Mouse (Mus musculus) 3134 (cell line): ENCODE results near the gene Kin.

Source experiments
- DNase-seq: peaks from one replicate; pipeline ENCODE4 v3.0.0-alpha.2; 2011; ENCODE audit warnings: low spot score; ENCODE audit not compliant: insufficient read length; ENCODE audit errors: extremely low read depth

Kin gene

DNA sequence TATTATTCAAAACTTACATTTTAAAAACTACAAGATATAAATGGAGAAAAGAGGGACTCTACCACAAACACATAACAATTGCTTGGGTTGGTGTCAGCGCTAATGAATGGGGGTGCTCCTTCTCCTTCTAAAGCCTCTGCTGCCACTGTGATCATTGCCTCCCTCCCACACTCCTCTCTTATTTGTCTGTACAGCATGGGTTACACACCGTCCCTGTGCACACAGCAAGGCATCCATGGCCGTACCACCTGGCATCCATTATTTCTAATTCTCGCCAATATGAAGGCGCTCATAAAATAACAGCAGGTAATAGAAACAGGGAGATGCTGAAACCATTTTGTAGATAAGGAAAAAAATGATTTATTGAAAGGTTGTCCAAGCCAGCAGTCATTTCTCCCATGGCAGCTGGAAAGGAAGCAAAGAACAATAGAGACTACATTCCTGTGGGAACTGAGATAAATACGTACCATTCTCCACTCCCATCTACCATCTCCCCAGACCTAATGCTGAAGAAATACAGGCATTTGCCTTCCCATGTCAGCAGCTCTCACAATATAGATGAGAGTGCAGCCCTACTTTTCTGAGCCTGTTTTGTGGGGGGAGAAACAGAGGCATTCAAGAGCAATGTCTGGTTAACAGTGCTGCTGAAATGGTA, 28.3 kb downstream of the Kin start:
- no peak for DNase-seq

DNA sequence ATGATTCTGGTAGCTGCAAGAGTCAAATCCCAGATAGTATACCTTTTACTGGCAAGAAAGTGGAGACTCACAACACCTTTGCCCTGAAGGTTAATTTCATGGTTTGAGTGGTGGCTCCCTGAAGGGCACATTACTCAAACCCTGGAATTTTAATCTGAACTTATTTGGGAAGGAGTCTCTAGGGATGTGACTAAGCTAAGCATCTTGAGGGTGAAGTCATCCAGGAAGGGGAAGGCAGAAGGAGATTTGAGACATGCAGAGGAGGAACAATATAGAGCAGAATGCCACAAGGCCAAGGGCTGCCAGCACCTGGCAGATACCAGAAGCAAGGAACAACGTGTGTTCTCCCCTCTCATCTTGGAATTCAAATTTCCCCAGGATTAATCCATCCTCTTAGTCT, 38.4 kb downstream of the Kin start:
- DNase-seq = peak; percentile 38

DNA sequence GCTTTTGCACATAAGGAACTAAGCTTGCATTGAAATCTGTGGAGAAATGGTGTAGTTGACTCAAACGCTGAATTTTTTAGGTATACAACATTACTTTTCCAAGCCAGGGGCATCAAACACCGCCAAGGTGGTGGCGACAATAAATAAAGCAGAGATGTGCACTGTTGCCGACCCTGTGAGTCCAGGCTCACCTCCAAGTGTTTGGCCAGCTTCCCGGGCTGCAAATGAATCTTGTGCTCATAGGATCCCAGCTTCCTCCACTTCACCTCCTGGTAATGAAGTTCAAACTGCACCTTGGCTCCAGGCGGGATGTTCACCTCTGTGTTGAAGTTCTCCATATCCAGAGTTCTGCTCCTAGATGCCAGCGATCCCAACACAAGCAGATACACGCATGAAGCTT, 38.9 kb downstream of the Kin start:
- no peak for DNase-seq

DNA sequence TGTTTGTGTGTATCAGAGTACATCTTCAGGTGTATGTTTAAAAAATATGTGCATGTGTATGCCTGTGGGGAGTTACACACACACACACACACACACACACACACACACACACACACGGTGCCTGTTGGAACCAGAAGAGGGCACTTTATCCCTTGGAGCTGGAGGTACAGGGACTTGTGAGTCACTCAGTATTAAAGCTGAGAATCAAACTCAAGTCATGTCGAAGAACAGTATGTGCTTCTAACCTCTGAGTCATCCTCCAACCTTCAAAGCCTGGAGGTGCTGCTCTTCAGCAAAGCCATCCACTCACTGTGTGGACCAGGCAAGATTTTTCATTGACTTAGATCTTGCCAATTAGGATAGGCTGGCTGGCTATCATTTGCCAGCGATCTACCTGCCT, 41.4 kb downstream of the Kin start:
- peak; percentile 43 for DNase-seq

GRCm38 (mm10) chr2:10126122-10126521, 45.7 kb downstream of the Kin start:
- DNase-seq = no peak

- no peak for DNase-seq
Observed at GRCm38 (mm10) chr2:10127471-10127870, 47.1 kb downstream of the Kin start.

DNA sequence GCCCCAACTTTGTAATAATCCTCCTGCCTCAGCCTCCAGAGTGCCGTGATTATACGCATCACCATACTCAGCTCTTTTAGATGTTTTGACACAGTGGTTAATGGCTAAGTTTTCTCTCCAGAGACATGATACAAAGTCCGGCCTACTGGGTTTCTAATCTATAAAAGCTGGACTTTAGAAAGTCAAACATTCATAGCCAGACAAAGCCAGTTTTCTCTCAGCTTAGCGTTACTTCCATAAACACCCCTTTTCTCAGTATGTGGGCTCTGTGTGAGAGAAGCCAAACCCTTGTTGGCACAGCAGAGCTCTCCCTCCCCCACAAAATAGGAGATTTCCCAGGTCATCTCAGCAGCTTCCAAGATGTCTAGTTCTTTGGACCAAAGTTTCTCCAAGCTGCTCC, 48.2 kb downstream of the Kin start:
- no peak for DNase-seq

GRCm38 (mm10) chr2:10130341-10130990, 50.1 kb downstream of the Kin start:
- DNase-seq = no peak

GRCm38 (mm10) chr2:10131296-10131695, 50.9 kb downstream of the Kin start, which contains the start of gene Itih2:
TSS of gene Itih2 (minus strand) at chr2:10131396.
- DNase-seq = no peak

- no peak for DNase-seq
Observed at GRCm38 (mm10) chr2:10132128-10132527, 51.7 kb downstream of the Kin start.

DNA sequence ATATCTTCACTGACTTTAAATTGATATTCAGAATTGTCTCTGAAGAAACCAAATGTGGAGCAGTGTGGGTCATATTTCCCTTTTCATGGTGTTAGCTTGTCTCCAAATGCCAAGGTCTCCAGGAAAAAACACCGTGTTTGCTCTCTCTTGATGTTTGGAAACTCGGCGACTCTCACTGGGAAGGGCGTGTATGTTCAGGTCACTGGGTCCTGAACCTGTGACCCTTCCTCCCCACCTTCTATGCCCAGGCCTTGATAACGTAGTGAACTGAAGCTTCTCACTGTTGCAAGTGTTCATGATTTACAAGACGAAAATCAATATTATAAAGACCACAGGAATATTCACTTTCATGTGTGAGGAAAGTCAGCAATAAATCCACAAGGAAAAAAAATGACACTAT, 53.5 kb downstream of the Kin start:
- DNase-seq = no peak

GRCm38 (mm10) chr2:10137320-10137719, 56.9 kb downstream of the Kin start:
- DNase-seq = no peak

GRCm38 (mm10) chr2:10140456-10140855, 60.1 kb downstream of the Kin start:
- DNase-seq = no peak
